In the genomic region with DNA sequence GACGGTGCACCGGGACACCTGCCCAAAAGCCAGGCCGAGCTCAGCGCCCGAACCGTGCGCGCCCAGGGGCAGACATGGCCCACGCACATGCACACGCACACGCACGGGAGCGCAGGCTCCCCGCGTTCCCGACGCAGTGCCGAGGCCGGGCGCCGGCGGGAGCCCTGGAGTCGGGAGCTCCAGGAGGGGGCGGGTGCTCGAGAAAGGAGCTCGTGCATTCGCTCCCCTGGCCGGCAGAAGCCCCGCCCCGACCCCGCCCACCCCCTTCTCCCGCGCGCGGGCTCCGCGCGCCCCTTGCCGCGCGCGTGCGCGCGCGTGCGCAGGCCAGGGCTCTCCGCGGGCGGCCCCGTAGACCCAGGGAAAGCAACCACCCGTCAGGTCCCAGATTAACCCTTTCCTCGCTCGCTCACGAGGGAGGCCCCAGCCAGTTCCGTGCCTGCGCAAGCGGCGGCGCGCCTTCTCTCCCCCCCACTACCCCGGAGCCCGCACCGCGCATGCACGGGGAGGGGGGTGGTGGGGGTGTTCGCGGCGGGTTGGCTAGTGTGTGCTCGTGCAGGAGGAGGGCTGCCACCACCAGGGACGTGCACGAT, we compare ENCODE assay signal across 8 mouse cellular contexts. TPM values are rescaled to one million over a fixed set of nuclear protein-coding genes. Genes with fewer than 3 reads are reported as not detected.
DNase-seq lines count a peak whose midpoint lies in the region; ATAC-seq lines count a peak whose summit lies in the region.

A gene (plus strand): TSS at position 540 of the 590 bp plus-strand sequence.

- peak within 1 kb of the TSS; percentile 94 to 99 for H3K27ac ChIP-seq in heart, embryonic 14.5 days (replicated peaks in 1 of 2; ENCODE audit: control insufficient read depth in 1 of 2, insufficient read depth in 1 of 2, low read depth in 2 of 2, low read length in 2 of 2)
- H3K27ac ChIP-seq in liver, embryonic 13.5 days = peak within 1 kb of the TSS; percentile 95
- peak within 1 kb of the TSS; percentile 100 for H3K27ac ChIP-seq in stomach, embryonic 16.5 days (ENCODE audit: low read length)

- ATAC-seq in CD4-positive, CD25-positive, alpha-beta regulatory T cell, adult 4 months = peak; percentile 66
- peak; percentile 92 for ATAC-seq in heart, embryonic 14.5 days (ENCODE audit: insufficient number of reproducible peaks, insufficient read depth, low FRiP score, low read depth)
- peak; percentile 88 for ATAC-seq in liver, embryonic 13.5 days (ENCODE audit: low read depth)
- ATAC-seq in stomach, embryonic 16.5 days (ENCODE audit: insufficient read depth, low FRiP score) = peak; percentile 93

- H3K27me3 ChIP-seq in heart, embryonic 14.5 days (ENCODE audit: control insufficient read depth, insufficient read depth, low read length) = no peaks in the 10 kb centered on the region
- no peaks in the 10 kb centered on the region for H3K27me3 ChIP-seq in liver, embryonic 13.5 days
- no peaks in the 10 kb centered on the region for H3K27me3 ChIP-seq in stomach, embryonic 16.5 days (ENCODE audit: control insufficient read depth, insufficient read depth, low read length)

- H3K4me3 ChIP-seq in heart, embryonic 14.5 days (ENCODE audit: control insufficient read depth in 1 of 2, insufficient read depth in 1 of 2, low read depth in 1 of 2, low read length in 2 of 2) = peak within 1 kb of the TSS; percentile 90 to 91
- peak within 1 kb of the TSS; percentile 88 for H3K4me3 ChIP-seq in liver, embryonic 13.5 days (replicated peaks)
- peak within 1 kb of the TSS; percentile 86 for H3K4me3 ChIP-seq in stomach, embryonic 16.5 days (replicated peaks; ENCODE audit: low read length)

- under 1% methylated on average over 36 of the region's 72 CpGs for WGBS in heart, embryonic 14.5 days
- under 1% methylated on average over 52 of the region's 72 CpGs for WGBS in liver, embryonic 13.5 days (ENCODE audit: insufficient replicate concordance)
- under 1% methylated on average over 52 of the region's 72 CpGs for WGBS in stomach, embryonic 16.5 days

- DNase-seq in c-Kit-negative CD71-positive TER-119-positive erythroid progenitor cells, embryonic 14.5 days (ENCODE audit: low read depth, low spot score) = peak; percentile 72
- peak; percentile 88 for DNase-seq in fibroblast of lung, adult 2 months (ENCODE audit: low read depth)
- peak; percentile 97 for DNase-seq in kidney, postnatal 14 days
- DNase-seq in liver, embryonic 13.5 days = peak; percentile 87
- peak; percentile 96 for DNase-seq in neural tube, embryonic 10.5 days (ENCODE audit: extremely low spot score, low spot score)

- H3K4me1 ChIP-seq in heart, embryonic 14.5 days (ENCODE audit: control insufficient read depth in 2 of 2, insufficient read depth in 2 of 2, low read length in 2 of 2) = peaks cover 5 to 9% of the 10 kb centered on the region in 2 experiments
- peaks cover 19% of the 10 kb centered on the region for H3K4me1 ChIP-seq in liver, embryonic 13.5 days (replicated peaks)
- peaks cover 15% of the 10 kb centered on the region for H3K4me1 ChIP-seq in stomach, embryonic 16.5 days (ENCODE audit: control insufficient read depth, insufficient read depth, low read length)

- peak within 1 kb of the TSS; percentile 98 for H3K9ac ChIP-seq in heart, embryonic 14.5 days (ENCODE audit: low read length)
- H3K9ac ChIP-seq in liver, embryonic 13.5 days = peak within 1 kb of the TSS; percentile 96
- H3K9ac ChIP-seq in stomach, embryonic 16.5 days (ENCODE audit: low read length) = peak within 1 kb of the TSS; percentile 95

- peaks cover 16% of the 10 kb centered on the region for H3K36me3 ChIP-seq in heart, embryonic 14.5 days (ENCODE audit: control insufficient read depth, insufficient read depth, low read length)
- H3K36me3 ChIP-seq in liver, embryonic 13.5 days = peaks cover 17% of the 10 kb centered on the region
- peaks cover 11% of the 10 kb centered on the region for H3K36me3 ChIP-seq in stomach, embryonic 16.5 days (ENCODE audit: control insufficient read depth, insufficient read depth, low read length)

- H3K4me2 ChIP-seq in heart, embryonic 14.5 days (ENCODE audit: low read length) = peak within 1 kb of the TSS; percentile 70
- H3K4me2 ChIP-seq in liver, embryonic 13.5 days = peak within 1 kb of the TSS; percentile 93
- peak within 1 kb of the TSS; percentile 59 for H3K4me2 ChIP-seq in stomach, embryonic 16.5 days (ENCODE audit: low read depth, low read length)

- no peaks in the 10 kb centered on the region for H3K9me3 ChIP-seq in heart, embryonic 14.5 days (ENCODE audit: control insufficient read depth, low read length)
- no peaks in the 10 kb centered on the region for H3K9me3 ChIP-seq in liver, embryonic 13.5 days (replicated peaks)
- no peaks in the 10 kb centered on the region for H3K9me3 ChIP-seq in stomach, embryonic 16.5 days (replicated peaks; ENCODE audit: control insufficient read depth, low read length)

RNA-seq across cellular contexts. Expression of the gene that starts here (rescaled TPM):
- polyA plus RNA-seq in CD4-positive, CD25-positive, alpha-beta regulatory T cell, adult 4 months (2017; shearing (Covaris generic)) = 10 to 100 TPM; 16.3 to 19.6 TPM
- polyA plus RNA-seq in heart, embryonic 14.5 days (2014; fragmentation: Nextera tagmentation; extraction: Ambion mirVana) = 15.0 and 16.3 TPM in 2 replicates
- 9.8 and 13.3 TPM in 2 replicates for polyA plus RNA-seq in liver, embryonic 13.5 days (2015; fragmentation: Nextera tagmentation; extraction: Ambion mirVana)
- 17.1 and 19.3 TPM in 2 replicates for polyA plus RNA-seq in stomach, embryonic 16.5 days (2015; fragmentation: Nextera tagmentation; extraction: Ambion mirVana)

Comparison
In these comparisons a context has a peak if more than half of its experiments do, and no peak if none do; other contexts are left out.
1. Peak in every context shown above with its lines: DNase-seq, ATAC-seq, H3K4me3 ChIP-seq and H3K27ac ChIP-seq.